Mouse (Mus musculus): ENCODE results near the gene Cep131. TPM values are rescaled to one million over a fixed set of nuclear protein-coding genes. Genes with fewer than 3 reads are reported as not detected.

Cep131 gene
- polyA plus RNA-seq, 1 experiment = 13.5 TPM

- no peak overlapping the region for H3K27ac ChIP-seq (ENCODE audit: insufficient read depth, low read depth, low read length)
- TF ChIP-seq CTCF (IDR thresholded peaks at IDR 0.05; ENCODE audit: low read depth, low read length) (no peak), POLR2A (IDR thresholded peaks at IDR 0.05; ENCODE audit: borderline replicate concordance, low read depth, low read length) (no peak)
- peaks cover 31% of the 10 kb centered on the region for H3K4me1 ChIP-seq (ENCODE audit: control insufficient read depth, insufficient read depth, low read length)
- H3K4me3 ChIP-seq (ENCODE audit: insufficient read depth, low read length) = no peak overlapping the region
These were observed 30.5 kb downstream of the Cep131 start for GRCm38 (mm10) chr11:120055953-120056732.

- no peak for TF ChIP-seq POLR2A (IDR thresholded peaks at IDR 0.05; ENCODE audit: borderline replicate concordance, low read depth, low read length)
- no peak for TF ChIP-seq CTCF (IDR thresholded peaks at IDR 0.05; ENCODE audit: low read depth, low read length)
- no peak overlapping the region for H3K4me3 ChIP-seq (ENCODE audit: insufficient read depth, low read length)
- peaks cover 30% of the 10 kb centered on the region for H3K4me1 ChIP-seq (ENCODE audit: control insufficient read depth, insufficient read depth, low read length)
- no peak overlapping the region for H3K27ac ChIP-seq (ENCODE audit: insufficient read depth, low read depth, low read length)
These were observed 32.8 kb downstream of the Cep131 start for GRCm38 (mm10) chr11:120053846-120054245.

GRCm38 (mm10) chr11:120052274-120052673 is 34.4 kb downstream of the Cep131 start:
- no peak overlapping the region for H3K27ac ChIP-seq (ENCODE audit: insufficient read depth, low read depth, low read length)
- peaks cover 16% of the 10 kb centered on the region for H3K4me1 ChIP-seq (ENCODE audit: control insufficient read depth, insufficient read depth, low read length)
- no peak overlapping the region for H3K4me3 ChIP-seq (ENCODE audit: insufficient read depth, low read length)
- TF ChIP-seq CTCF (IDR thresholded peaks at IDR 0.05; ENCODE audit: low read depth, low read length) (no peak), POLR2A (IDR thresholded peaks at IDR 0.05; ENCODE audit: borderline replicate concordance, low read depth, low read length) (no peak)

- Histone ChIP-seq H3K4me1 (ENCODE audit: control insufficient read depth, insufficient read depth, low read length) (peaks cover 11% of the 10 kb centered on the region; the same call in 1 of the 2 replicates), H3K27ac (ENCODE audit: insufficient read depth, low read depth, low read length) (no peak overlapping the region), H3K4me3 (ENCODE audit: insufficient read depth, low read length) (no peak overlapping the region)
- no peak for TF ChIP-seq POLR2A (IDR thresholded peaks at IDR 0.05; ENCODE audit: borderline replicate concordance, low read depth, low read length)
- no peak for TF ChIP-seq CTCF (IDR thresholded peaks at IDR 0.05; ENCODE audit: low read depth, low read length)
These were observed 35.4 kb downstream of the Cep131 start for GRCm38 (mm10) chr11:120051124-120051811.

GRCm38 (mm10) chr11:120049067-120049466 is 37.6 kb downstream of the Cep131 start:
- Histone ChIP-seq H3K4me3 (ENCODE audit: insufficient read depth, low read length) (no peak overlapping the region), H3K4me1 (ENCODE audit: control insufficient read depth, insufficient read depth, low read length) (0 out of 2 replicates have a peak, but pooled peaks cover 3% of the 10 kb centered on the region), H3K27ac (ENCODE audit: insufficient read depth, low read depth, low read length) (no peak overlapping the region)
- TF ChIP-seq POLR2A (IDR thresholded peaks at IDR 0.05; ENCODE audit: borderline replicate concordance, low read depth, low read length) (no peak), CTCF (IDR thresholded peaks at IDR 0.05; ENCODE audit: low read depth, low read length) (no peak)

GRCm38 (mm10) chr11:120048252-120048556 is 38.4 kb downstream of the Cep131 start:
- Histone ChIP-seq H3K4me1 (ENCODE audit: control insufficient read depth, insufficient read depth, low read length) (0 out of 2 replicates have a peak, but pooled peaks cover 5% of the 10 kb centered on the region), H3K4me3 (ENCODE audit: insufficient read depth, low read length) (no peak overlapping the region), H3K27ac (ENCODE audit: insufficient read depth, low read depth, low read length) (no peak overlapping the region)
- TF ChIP-seq CTCF (IDR thresholded peaks at IDR 0.05; ENCODE audit: low read depth, low read length) (no peak), POLR2A (IDR thresholded peaks at IDR 0.05; ENCODE audit: borderline replicate concordance, low read depth, low read length) (no peak)

GRCm38 (mm10) chr11:120047531-120048251 is 38.9 kb downstream of the Cep131 start:
- TF ChIP-seq CTCF (IDR thresholded peaks at IDR 0.05; ENCODE audit: low read depth, low read length) (no peak), POLR2A (IDR thresholded peaks at IDR 0.05; ENCODE audit: borderline replicate concordance, low read depth, low read length) (no peak)
- H3K4me3 ChIP-seq (ENCODE audit: insufficient read depth, low read length) = no peak overlapping the region
- H3K4me1 ChIP-seq (ENCODE audit: control insufficient read depth, insufficient read depth, low read length) = peaks cover 8% of the 10 kb centered on the region
- H3K27ac ChIP-seq (ENCODE audit: insufficient read depth, low read depth, low read length) = no peak overlapping the region

- no peak for TF ChIP-seq POLR2A (IDR thresholded peaks at IDR 0.05; ENCODE audit: borderline replicate concordance, low read depth, low read length)
- TF ChIP-seq CTCF (IDR thresholded peaks at IDR 0.05; ENCODE audit: low read depth, low read length) = no peak
- peak within 1 kb of the TSS; percentile 48 for H3K4me3 ChIP-seq (ENCODE audit: insufficient read depth, low read length)
- H3K4me1 ChIP-seq (ENCODE audit: control insufficient read depth, insufficient read depth, low read length) = peaks cover 12% of the 10 kb centered on the region
- no peak within 1 kb of the TSS for H3K27ac ChIP-seq (ENCODE audit: insufficient read depth, low read depth, low read length)
These were observed 40.0 kb downstream of the Cep131 start, which contains the start of gene Aatk for GRCm38 (mm10) chr11:120046553-120047191. Gene Aatk (minus strand): TSS chr11:120047167.

- Histone ChIP-seq H3K27ac (ENCODE audit: insufficient read depth, low read depth, low read length) (no peak overlapping the region), H3K4me3 (ENCODE audit: insufficient read depth, low read length) (no peak overlapping the region), H3K4me1 (ENCODE audit: control insufficient read depth, insufficient read depth, low read length) (peaks cover 16% of the 10 kb centered on the region)
- TF ChIP-seq POLR2A (IDR thresholded peaks at IDR 0.05; ENCODE audit: borderline replicate concordance, low read depth, low read length) (no peak), CTCF (IDR thresholded peaks at IDR 0.05; ENCODE audit: low read depth, low read length) (no peak)
These were observed 40.6 kb downstream of the Cep131 start for GRCm38 (mm10) chr11:120045839-120046552.

Measured in bone marrow macrophage, adult 2 months (primary cell).